Mouse (Mus musculus) liver, adult 2 months (tissue): ENCODE data around the gene Grb14.

Experiments
- CTCF ChIP-seq: fragments of 200-500 bp; IDR thresholded peaks from 2 replicates; pipeline ENCODE4 v1.5.1; 2011; ENCODE audit warnings: low read depth, low read length, control low read depth
- POLR2A ChIP-seq: fragments of 200-500 bp; IDR thresholded peaks from 2 replicates; pipeline ENCODE4 v1.6.1; 2011; ENCODE audit warnings: low read length, control low read depth; ENCODE audit not compliant: insufficient read depth; ENCODE audit errors: extremely low read depth

- TF ChIP-seq CTCF (no peak), POLR2A (no peak)
These were observed 57.8 kb downstream of the Grb14 start for GRCm38 (mm10) chr2:64966893-64967444.
